Mouse (Mus musculus): ENCODE results near the gene Ccdc32. TPM values are rescaled to one million over a fixed set of nuclear protein-coding genes. Genes with fewer than 3 reads are reported as not detected.

Ccdc32 gene
- polyA plus RNA-seq, 1 experiment: 10.3 TPM

DNA sequence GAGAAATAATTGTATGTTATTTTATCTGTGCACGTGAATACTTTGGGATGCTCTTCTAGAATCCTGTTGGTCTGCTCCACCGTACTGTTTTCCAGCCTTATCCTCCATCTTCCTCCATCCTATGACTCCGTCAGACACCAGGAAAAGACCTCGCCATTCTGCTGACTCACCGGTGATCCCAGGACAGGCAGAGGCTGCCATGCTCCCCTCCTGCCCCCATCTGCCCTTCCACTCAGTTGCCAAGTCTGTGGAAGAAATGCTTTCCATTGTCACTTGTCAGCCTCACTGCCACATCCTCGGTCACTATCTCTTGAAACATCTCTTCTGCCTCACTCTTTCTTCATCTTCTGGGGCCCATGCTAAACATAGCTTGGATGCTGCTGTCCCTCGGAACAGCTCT, 22.3 kb downstream of the Ccdc32 start:
- no peak overlapping the region for H3K4me2 ChIP-seq (ENCODE audit: low read depth)
- no peaks in the 10 kb centered on the region for H3K27me3 ChIP-seq (ENCODE audit: control insufficient read depth, insufficient read depth, insufficient read length)
- no peaks in the 10 kb centered on the region for H3K79me2 ChIP-seq (ENCODE audit: control insufficient read depth, insufficient read depth)
- H3ac ChIP-seq (ENCODE audit: control insufficient read depth, insufficient read length): no peak overlapping the region
- no peaks in the 10 kb centered on the region for H3K36me3 ChIP-seq (ENCODE audit: control insufficient read depth, insufficient read depth)
- H3K4me3 ChIP-seq: no peak overlapping the region
- TF ChIP-seq SRF (IDR thresholded peaks at IDR 0.05; ENCODE audit: control insufficient read depth, insufficient read length, low read depth) (no peak), REST (IDR thresholded peaks at IDR 0.05; ENCODE audit: insufficient read depth, insufficient read length) (no peak), POLR2A (IDR thresholded peaks at IDR 0.05; ENCODE audit: insufficient read length, low read depth) (no peak), CEBPB (IDR thresholded peaks at IDR 0.05; ENCODE audit: insufficient read depth, poor library complexity, severe bottlenecking) (no peak), MAX (IDR thresholded peaks at IDR 0.05; ENCODE audit: low read depth) (no peak), MYOG (IDR thresholded peaks at IDR 0.05; ENCODE audit: control insufficient read depth in 1 of 3, insufficient read depth in 1 of 3, insufficient read length in 2 of 3, low read depth in 2 of 3) (no peak), USF1 (IDR thresholded peaks at IDR 0.05; ENCODE audit: low read depth) (no peak)

- Histone ChIP-seq H3K79me2 (ENCODE audit: control insufficient read depth, insufficient read depth) (no peaks in the 10 kb centered on the region), H3K4me3 (no peak overlapping the region), H3K4me2 (ENCODE audit: low read depth) (no peak overlapping the region), H3ac (ENCODE audit: control insufficient read depth, insufficient read length) (no peak overlapping the region), H3K36me3 (ENCODE audit: control insufficient read depth, insufficient read depth) (no peaks in the 10 kb centered on the region), H3K27me3 (ENCODE audit: control insufficient read depth, insufficient read depth, insufficient read length) (peaks cover 18% of the 10 kb centered on the region)
- TF ChIP-seq TCF3 (IDR thresholded peaks at IDR 0.05; ENCODE audit: insufficient read length, low read depth) (no peak), SRF (IDR thresholded peaks at IDR 0.05; ENCODE audit: control insufficient read depth, insufficient read length, low read depth) (no peak), MYOG (IDR thresholded peaks at IDR 0.05; ENCODE audit: control insufficient read depth in 1 of 3, insufficient read depth in 1 of 3, insufficient read length in 2 of 3, low read depth in 2 of 3) (no peak), MAX (IDR thresholded peaks at IDR 0.05; ENCODE audit: low read depth) (no peak), POLR2A (IDR thresholded peaks at IDR 0.05; ENCODE audit: insufficient read length, low read depth) (no peak), E2F4 (IDR thresholded peaks at IDR 0.05; ENCODE audit: insufficient read depth) (no peak), REST (IDR thresholded peaks at IDR 0.05; ENCODE audit: insufficient read depth, insufficient read length) (no peak), USF1 (IDR thresholded peaks at IDR 0.05; ENCODE audit: low read depth) (no peak)
Measured at GRCm38 (mm10) chr2:118999025-118999639, 30.1 kb downstream of the Ccdc32 start.

DNA sequence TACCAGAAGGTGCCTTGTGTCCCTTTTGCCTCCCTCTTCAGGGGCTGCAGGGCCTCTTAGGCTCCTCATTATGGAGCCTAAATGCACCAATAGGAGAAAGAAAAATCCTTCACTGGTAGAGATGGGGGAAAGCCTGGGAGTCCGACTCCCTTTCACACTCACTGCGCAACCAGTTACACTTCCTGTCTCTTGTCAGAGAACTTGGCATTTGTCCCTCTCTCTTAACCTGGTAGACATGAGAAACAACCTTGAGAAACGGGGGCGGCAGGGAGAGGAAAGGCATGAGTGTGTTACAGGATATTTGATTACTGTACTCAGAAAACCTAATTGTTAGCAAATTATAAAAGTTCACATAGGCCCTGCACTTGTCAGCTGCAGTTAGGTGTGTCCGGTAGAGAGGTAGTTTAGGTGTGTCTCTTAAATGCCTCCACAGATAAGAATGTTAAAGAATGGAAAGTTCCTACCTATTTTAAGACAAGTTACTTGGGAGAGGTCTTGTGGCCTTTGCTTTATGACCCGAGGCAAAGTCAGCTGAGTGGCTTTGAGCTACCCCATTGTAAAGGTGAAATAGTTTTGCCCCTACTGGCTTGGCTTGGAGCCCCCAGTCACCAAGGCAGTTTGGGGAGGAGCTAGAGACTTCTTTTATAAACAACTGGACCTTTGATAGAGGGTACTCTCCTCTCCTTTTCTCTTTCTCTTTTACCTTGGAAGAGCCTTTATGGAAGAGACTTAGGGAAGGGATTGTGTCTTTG, 30.9 kb downstream of the Ccdc32 start:
- TF ChIP-seq E2F4 (IDR thresholded peaks at IDR 0.05; ENCODE audit: insufficient read depth): no peak
- no peak for TF ChIP-seq POLR2A (IDR thresholded peaks at IDR 0.05; ENCODE audit: insufficient read length, low read depth)
- TF ChIP-seq REST (IDR thresholded peaks at IDR 0.05; ENCODE audit: insufficient read depth, insufficient read length): no peak
- no peak overlapping the region for H3K4me2 ChIP-seq (ENCODE audit: low read depth)
- H3K36me3 ChIP-seq (ENCODE audit: control insufficient read depth, insufficient read depth): no peaks in the 10 kb centered on the region
- H3K4me3 ChIP-seq: no peak overlapping the region
- H3K27me3 ChIP-seq (ENCODE audit: control insufficient read depth, insufficient read depth, insufficient read length): peaks cover 18% of the 10 kb centered on the region
- no peaks in the 10 kb centered on the region for H3K79me2 ChIP-seq (ENCODE audit: control insufficient read depth, insufficient read depth)
- no peak overlapping the region for H3ac ChIP-seq (ENCODE audit: control insufficient read depth, insufficient read length)

- H3K4me2 ChIP-seq (ENCODE audit: low read depth): no peak overlapping the region
Measured at GRCm38 (mm10) chr2:118996798-118997105, 32.4 kb downstream of the Ccdc32 start.

GRCm38 (mm10) chr2:118995919-118996797, 33.0 kb downstream of the Ccdc32 start:
- H3K4me2 ChIP-seq (ENCODE audit: low read depth): no peak overlapping the region
- H3K79me2 ChIP-seq (ENCODE audit: control insufficient read depth, insufficient read depth): no peaks in the 10 kb centered on the region
- no peak overlapping the region for H3K4me3 ChIP-seq
- H3K27me3 ChIP-seq (ENCODE audit: control insufficient read depth, insufficient read depth, insufficient read length): peaks cover 18% of the 10 kb centered on the region
- TF ChIP-seq USF1 (IDR thresholded peaks at IDR 0.05; ENCODE audit: low read depth) (no peak), TCF12 (IDR thresholded peaks at IDR 0.05; ENCODE audit: insufficient read depth, poor library complexity, severe bottlenecking) (no peak), SRF (IDR thresholded peaks at IDR 0.05; ENCODE audit: control insufficient read depth, insufficient read length, low read depth) (no peak), TCF3 (IDR thresholded peaks at IDR 0.05; ENCODE audit: insufficient read length, low read depth) (no peak), POLR2A (IDR thresholded peaks at IDR 0.05; ENCODE audit: insufficient read length, low read depth) (no peak)
- no peak overlapping the region for H3ac ChIP-seq (ENCODE audit: control insufficient read depth, insufficient read length)
- no peaks in the 10 kb centered on the region for H3K36me3 ChIP-seq (ENCODE audit: control insufficient read depth, insufficient read depth)

More at GRCm38 (mm10) chr2:118996798-118997105, 32.4 kb downstream of the Ccdc32 start:
- Histone ChIP-seq H3K4me3 (no peak overlapping the region), H3ac (ENCODE audit: control insufficient read depth, insufficient read length) (no peak overlapping the region), H3K79me2 (ENCODE audit: control insufficient read depth, insufficient read depth) (no peaks in the 10 kb centered on the region), H3K36me3 (ENCODE audit: control insufficient read depth, insufficient read depth) (no peaks in the 10 kb centered on the region), H3K27me3 (ENCODE audit: control insufficient read depth, insufficient read depth, insufficient read length) (peaks cover 18% of the 10 kb centered on the region)
- no peak for TF ChIP-seq MYOD1 (IDR thresholded peaks at IDR 0.05; ENCODE audit: control insufficient read depth in 1 of 3, insufficient read length in 2 of 3, low read depth in 2 of 3)
- no peak for TF ChIP-seq POLR2A (IDR thresholded peaks at IDR 0.05; ENCODE audit: insufficient read length, low read depth)
- TF ChIP-seq MAX (IDR thresholded peaks at IDR 0.05; ENCODE audit: low read depth): no peak
- no peak for TF ChIP-seq TCF12 (IDR thresholded peaks at IDR 0.05; ENCODE audit: insufficient read depth, poor library complexity, severe bottlenecking)
- TF ChIP-seq SRF (IDR thresholded peaks at IDR 0.05; ENCODE audit: control insufficient read depth, insufficient read length, low read depth): no peak

Data from myocyte (in vitro differentiated cells).